Mouse (Mus musculus): ENCODE results near the gene 1700037H04Rik.

GRCm38 (mm10) chr2:131124166-131124565, 35.7 kb downstream of the 1700037H04Rik start:
- no peak for TF ChIP-seq POLR2A (IDR thresholded peaks at IDR 0.05; ENCODE audit: borderline replicate concordance, low read depth, low read length)
- TF ChIP-seq CTCF (IDR thresholded peaks at IDR 0.05; ENCODE audit: low read depth, low read length): no peak
